ENCODE assay signal across 27 mouse cellular contexts in genomic region chr14:119379303-119379702, GRCm38 (mm10).
DNase-seq lines count a peak whose midpoint lies in the region; ATAC-seq and TF ChIP-seq lines count a peak whose summit lies in the region.
"Had no signal": no experiment of that assay in that cellular context is flagged by ENCODE, and none has a peak within 500 bp of the region (broad histone marks: within the 10 kb centered on the region; RNA-seq: fewer than 3 reads in every experiment).

No protein-coding gene starts in this region.

- H3K4me3 ChIP-seq in kidney, postnatal 0 days (replicated peaks; ENCODE audit: low read depth, low read length) = no peak overlapping the region
- no peak overlapping the region for H3K4me3 ChIP-seq in lung, embryonic 16.5 days (ENCODE audit: low read length)
- no peak overlapping the region for H3K4me3 ChIP-seq in lung, adult 2 months (replicated peaks; ENCODE audit: extremely low read depth, low read depth, low read length)
- H3K4me3 ChIP-seq in stomach, embryonic 15.5 days (replicated peaks) = no peak overlapping the region
- H3K4me3 ChIP-seq: embryonic facial prominence, embryonic 10.5 days; embryonic facial prominence, embryonic 13.5 days; erythroblast, embryonic 14.5 days; forebrain, embryonic 12.5 days; forebrain, embryonic 15.5 days; heart, embryonic 12.5 days; heart, embryonic 15.5 days; hindbrain, embryonic 10.5 days; hindbrain, embryonic 13.5 days had no signal

- H3K27me3 ChIP-seq in kidney, postnatal 0 days (ENCODE audit: insufficient read depth, low read length) = no peaks in the 10 kb centered on the region
- H3K27me3 ChIP-seq in lung, embryonic 16.5 days (ENCODE audit: control insufficient read depth, insufficient read depth, low read depth, low read length) = no peaks in the 10 kb centered on the region
- H3K27me3 ChIP-seq in stomach, embryonic 15.5 days (replicated peaks) = no peaks in the 10 kb centered on the region
- H3K27me3 ChIP-seq: embryonic facial prominence, embryonic 13.5 days; forebrain, embryonic 12.5 days; forebrain, embryonic 15.5 days; heart, embryonic 12.5 days; heart, embryonic 15.5 days; hindbrain, embryonic 13.5 days had no signal

- peak; percentile 10 for DNase-seq in kidney, postnatal 0 days (ENCODE audit: low spot score)
- DNase-seq in kidney, adult 18-20 months = no peak
- DNase-seq in lung, adult 2 months = no peak
- DNase-seq in urinary bladder, postnatal 25 days (ENCODE audit: low spot score) = no peak
- DNase-seq: adrenal gland, adult 8-10 months; adrenal gland, postnatal 25 days; cerebellum, adult 11-12 months; cerebellum, adult 8-10 months; cerebellum, postnatal 10 days; cerebellum, postnatal 36 days; embryo, embryonic 11 days; gastrocnemius, postnatal 25 days; heart, adult 18-20 months; heart, postnatal 10 days; heart, postnatal 36 days had no signal

- H3K4me2 ChIP-seq in kidney, postnatal 0 days (ENCODE audit: low read length) = no peak overlapping the region
- no peak overlapping the region for H3K4me2 ChIP-seq in lung, embryonic 16.5 days (ENCODE audit: low read depth, low read length)
- no peak overlapping the region for H3K4me2 ChIP-seq in stomach, embryonic 15.5 days
- H3K4me2 ChIP-seq: embryonic facial prominence, embryonic 13.5 days; forebrain, embryonic 12.5 days; forebrain, embryonic 15.5 days; heart, embryonic 12.5 days; heart, embryonic 15.5 days; hindbrain, embryonic 13.5 days had no signal

- no peak for TF ChIP-seq POLR2A in lung, adult 2 months (IDR thresholded peaks at IDR 0.05; ENCODE audit: borderline replicate concordance, extremely low read depth, low read depth, low read length)

- TF ChIP-seq CTCF in kidney, postnatal 0 days (IDR thresholded peaks at IDR 0.05; ENCODE audit: low read depth) = no peak
- no peak for TF ChIP-seq CTCF in lung, adult 2 months (IDR thresholded peaks at IDR 0.05; ENCODE audit: insufficient read depth, low read length)

- WGBS in kidney, postnatal 0 days = 59% methylated on average over 2 of the region's 2 CpGs
- WGBS in lung, embryonic 16.5 days = 52% methylated on average over 2 of the region's 2 CpGs
- WGBS in lung, adult 2 months = 60% methylated on average over 2 of the region's 2 CpGs
- 56% methylated on average over 2 of the region's 2 CpGs for WGBS in stomach, embryonic 15.5 days

- H3K9me3 ChIP-seq in kidney, postnatal 0 days (replicated peaks; ENCODE audit: low read length) = no peaks in the 10 kb centered on the region
- H3K9me3 ChIP-seq in lung, embryonic 16.5 days (ENCODE audit: control insufficient read depth, low read length) = peaks cover 4% of the 10 kb centered on the region
- no peaks in the 10 kb centered on the region for H3K9me3 ChIP-seq in stomach, embryonic 15.5 days
- H3K9me3 ChIP-seq: embryonic facial prominence, embryonic 10.5 days; forebrain, embryonic 12.5 days; forebrain, embryonic 15.5 days; heart, embryonic 12.5 days; heart, embryonic 15.5 days; hindbrain, embryonic 13.5 days had no signal

- H3K9ac ChIP-seq in kidney, postnatal 0 days (ENCODE audit: low read depth, low read length) = no peak overlapping the region
- H3K9ac ChIP-seq in lung, embryonic 16.5 days (ENCODE audit: low read length) = no peak overlapping the region
- H3K9ac ChIP-seq in stomach, embryonic 15.5 days = no peak overlapping the region
- H3K9ac ChIP-seq: embryonic facial prominence, embryonic 13.5 days; forebrain, embryonic 12.5 days; forebrain, embryonic 15.5 days; heart, embryonic 12.5 days; heart, embryonic 15.5 days; hindbrain, embryonic 13.5 days had no signal

- ATAC-seq in kidney, postnatal 0 days (replicated peaks; ENCODE audit: low FRiP score, low read depth) = no peak
- ATAC-seq in lung, embryonic 16.5 days (ENCODE audit: low read depth) = peak; percentile 52
- peak; percentile 70; the same call in 1 of the 2 replicates for ATAC-seq in stomach, embryonic 15.5 days (ENCODE audit: insufficient read depth, low FRiP score, low read depth)
- ATAC-seq: CD4-positive, CD25-positive, alpha-beta regulatory T cell, adult 4 months; forebrain, embryonic 15.5 days had no signal

- no peaks in the 10 kb centered on the region for H3K36me3 ChIP-seq in kidney, postnatal 0 days (ENCODE audit: insufficient read depth, low read length)
- no peaks in the 10 kb centered on the region for H3K36me3 ChIP-seq in lung, embryonic 16.5 days (ENCODE audit: control insufficient read depth, insufficient read depth, low read length)
- H3K36me3 ChIP-seq in stomach, embryonic 15.5 days = no peaks in the 10 kb centered on the region
- H3K36me3 ChIP-seq: embryonic facial prominence, embryonic 10.5 days; embryonic facial prominence, embryonic 13.5 days; forebrain, embryonic 12.5 days; forebrain, embryonic 15.5 days; heart, embryonic 12.5 days; heart, embryonic 15.5 days; hindbrain, embryonic 10.5 days; hindbrain, embryonic 13.5 days had no signal

- H3K4me1 ChIP-seq in kidney, postnatal 0 days (replicated peaks; ENCODE audit: insufficient read depth, low read length) = no peaks in the 10 kb centered on the region
- H3K4me1 ChIP-seq in lung, embryonic 16.5 days (replicated peaks; ENCODE audit: control insufficient read depth, insufficient read depth, low read length) = no peaks in the 10 kb centered on the region
- H3K4me1 ChIP-seq in lung, adult 2 months (ENCODE audit: control insufficient read depth, insufficient read depth, low read length) = no peaks in the 10 kb centered on the region
- H3K4me1 ChIP-seq in stomach, embryonic 15.5 days = no peaks in the 10 kb centered on the region
- H3K4me1 ChIP-seq: embryonic facial prominence, embryonic 10.5 days; embryonic facial prominence, embryonic 13.5 days; forebrain, embryonic 12.5 days; forebrain, embryonic 15.5 days; heart, embryonic 12.5 days; heart, embryonic 15.5 days; hindbrain, embryonic 10.5 days; hindbrain, embryonic 13.5 days had no signal

- no peak overlapping the region for H3K27ac ChIP-seq in kidney, postnatal 0 days
- no peak overlapping the region for H3K27ac ChIP-seq in lung, embryonic 16.5 days (ENCODE audit: low read length)
- H3K27ac ChIP-seq in stomach, embryonic 15.5 days = no peak overlapping the region
- H3K27ac ChIP-seq: embryonic facial prominence, embryonic 10.5 days; embryonic facial prominence, embryonic 13.5 days; forebrain, embryonic 12.5 days; forebrain, embryonic 15.5 days; heart, embryonic 15.5 days; hindbrain, embryonic 10.5 days; hindbrain, embryonic 13.5 days had no signal
